Mouse (Mus musculus): ENCODE results near the gene Smg7.

DNA sequence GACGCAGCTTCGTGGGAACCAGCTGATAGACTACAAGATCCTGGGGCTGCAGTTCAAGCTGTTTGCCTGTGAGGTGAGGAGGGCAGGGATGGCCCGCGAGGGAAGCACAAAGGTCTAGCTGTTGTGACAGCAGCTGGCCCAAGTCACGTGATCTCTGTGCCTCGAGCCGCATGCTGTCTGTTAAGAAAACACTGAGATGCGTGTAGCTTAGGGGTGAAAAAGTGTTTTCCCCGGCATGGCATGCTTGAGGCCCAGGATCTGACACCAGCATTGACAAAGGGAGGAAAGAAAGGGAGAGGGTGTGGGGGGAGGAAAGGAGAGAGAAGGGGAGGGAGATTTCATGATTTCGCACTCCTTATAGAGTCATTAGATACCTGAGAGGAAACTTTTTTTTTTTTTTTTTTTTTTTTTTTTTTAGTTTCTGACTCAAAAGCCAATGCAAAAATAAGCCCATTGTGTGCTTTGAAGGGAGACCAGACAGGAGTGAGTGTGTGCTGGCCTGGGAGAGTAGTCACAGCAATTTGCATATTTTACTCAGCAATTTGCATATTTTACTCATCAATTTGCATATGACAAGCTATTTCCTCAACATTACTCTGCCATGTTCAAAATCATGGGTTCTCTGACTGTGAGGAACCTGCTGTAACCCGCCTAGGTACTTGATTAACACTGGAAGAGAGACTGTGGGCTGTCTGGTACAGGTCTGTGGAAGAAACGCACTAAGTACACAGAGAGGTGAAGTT, 85.2 kb downstream of the Smg7 start:
- TF ChIP-seq CTCF (IDR thresholded peaks at IDR 0.05; ENCODE audit: insufficient read depth, low read depth, low read length) = no peak; the same call in 1 of the 2 replicates
- no peak for TF ChIP-seq POLR2A (IDR thresholded peaks at IDR 0.05; ENCODE audit: insufficient read depth, low read depth, low read length)

All from olfactory bulb, adult 2 months (tissue).